Comparison of ENCODE assay signal across 8 mouse cellular contexts in the genomic region with DNA sequence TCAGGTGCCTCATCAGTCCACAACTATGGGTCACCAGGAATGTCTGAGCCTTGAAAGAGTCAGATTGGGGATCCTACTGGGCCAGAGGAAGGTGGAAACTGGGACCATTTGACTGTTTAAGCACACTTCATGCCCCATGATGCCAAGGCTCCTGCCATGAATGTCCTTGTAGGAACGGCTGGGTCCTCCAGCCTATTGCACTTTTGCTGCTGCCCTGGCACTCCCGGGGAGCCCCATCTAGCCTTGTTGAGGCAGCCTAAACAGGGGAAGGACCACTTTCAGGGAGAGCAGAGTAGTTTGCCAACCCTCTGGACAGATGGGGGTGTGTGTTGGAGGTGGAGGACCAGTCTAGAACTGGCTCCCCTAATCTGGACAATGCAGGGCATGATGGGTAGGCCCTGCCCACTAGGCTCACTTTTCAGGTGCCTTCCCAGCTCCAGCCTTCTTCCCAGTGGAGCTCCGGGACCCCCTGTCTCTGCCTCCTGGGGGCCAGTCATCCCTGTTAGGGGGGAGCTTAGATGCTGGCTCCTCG. TPM values are rescaled to one million over a fixed set of nuclear protein-coding genes. Genes with fewer than 3 reads are reported as not detected.
DNase-seq lines count a peak whose midpoint lies in the region; ATAC-seq and TF ChIP-seq lines count a peak whose summit lies in the region.

A gene (minus strand): TSS at position 482 of the 532 bp plus-strand sequence.

- no peak for ATAC-seq in forebrain, postnatal 0 days
- no peak for ATAC-seq in hindbrain, embryonic 11.5 days (ENCODE audit: low FRiP score)
- ATAC-seq in liver, embryonic 11.5 days (replicated peaks; ENCODE audit: low FRiP score), result no peak

- H3K4me3 ChIP-seq in forebrain, postnatal 0 days (ENCODE audit: low read depth, low read length), result no peak within 1 kb of the TSS
- no peak within 1 kb of the TSS for H3K4me3 ChIP-seq in hindbrain, embryonic 11.5 days (ENCODE audit: low read depth, low read length)
- no peak within 1 kb of the TSS for H3K4me3 ChIP-seq in liver, embryonic 11.5 days (ENCODE audit: low read depth, low read length)
- H3K4me3 ChIP-seq in olfactory bulb, adult 2 months (ENCODE audit: insufficient read depth, low read depth, low read length), result no peak within 1 kb of the TSS

- H3K27me3 ChIP-seq in forebrain, postnatal 0 days (ENCODE audit: insufficient read depth, low read length), result no peaks in the 10 kb centered on the region
- no peaks in the 10 kb centered on the region for H3K27me3 ChIP-seq in hindbrain, embryonic 11.5 days (ENCODE audit: control insufficient read depth, insufficient read depth, low read length)
- no peaks in the 10 kb centered on the region for H3K27me3 ChIP-seq in liver, embryonic 11.5 days (replicated peaks; ENCODE audit: control insufficient read depth, insufficient read depth, low read length)

- TF ChIP-seq POLR2A in olfactory bulb, adult 2 months (IDR thresholded peaks at IDR 0.05; ENCODE audit: insufficient read depth, low read depth, low read length), result no peak

- H3K4me2 ChIP-seq in forebrain, postnatal 0 days (ENCODE audit: low read depth), result no peak within 1 kb of the TSS
- no peak within 1 kb of the TSS for H3K4me2 ChIP-seq in hindbrain, embryonic 11.5 days (replicated peaks; ENCODE audit: low read depth, low read length)
- H3K4me2 ChIP-seq in liver, embryonic 11.5 days, result no peak within 1 kb of the TSS

- no peak for DNase-seq in layer of hippocampus, adult 18-20 months (ENCODE audit: low spot score in 2 of 2)
- DNase-seq in layer of hippocampus, adult 11-12 months (ENCODE audit: low spot score), result no peak
- DNase-seq in adrenal gland, adult 8-10 months, result no peak
- no peak for DNase-seq in forebrain, postnatal 0 days
- no peak for DNase-seq in hindbrain, embryonic 11.5 days (ENCODE audit: low spot score)
- no peak for DNase-seq in liver, embryonic 11.5 days (ENCODE audit: low spot score)
- no peak for DNase-seq in yolk sac, embryonic 10.5 days (ENCODE audit: low spot score)

- H3K4me1 ChIP-seq in forebrain, postnatal 0 days (ENCODE audit: insufficient read depth), result peaks cover 9% of the 10 kb centered on the region; the same call in 1 of the 2 replicates
- 0 out of 2 replicates have a peak, but pooled peaks cover 2% of the 10 kb centered on the region for H3K4me1 ChIP-seq in hindbrain, embryonic 11.5 days (replicated peaks; ENCODE audit: control insufficient read depth, insufficient read depth, low read length)
- H3K4me1 ChIP-seq in liver, embryonic 11.5 days (replicated peaks; ENCODE audit: control insufficient read depth, insufficient read depth, low read length), result peaks cover 16% of the 10 kb centered on the region
- H3K4me1 ChIP-seq in olfactory bulb, adult 2 months (ENCODE audit: control insufficient read depth, insufficient read depth, low read length), result peaks cover 5% of the 10 kb centered on the region

- H3K36me3 ChIP-seq in forebrain, postnatal 0 days (ENCODE audit: insufficient read depth), result peaks cover 67% of the 10 kb centered on the region
- peaks cover 21% of the 10 kb centered on the region for H3K36me3 ChIP-seq in hindbrain, embryonic 11.5 days (ENCODE audit: control insufficient read depth, insufficient read depth, low read length)
- peaks cover 42% of the 10 kb centered on the region for H3K36me3 ChIP-seq in liver, embryonic 11.5 days (ENCODE audit: control insufficient read depth, insufficient read depth, low read length)

- no peak within 1 kb of the TSS for H3K9ac ChIP-seq in forebrain, postnatal 0 days
- H3K9ac ChIP-seq in hindbrain, embryonic 11.5 days (ENCODE audit: low read depth, low read length), result no peak within 1 kb of the TSS
- no peak within 1 kb of the TSS for H3K9ac ChIP-seq in liver, embryonic 11.5 days (ENCODE audit: low read depth, low read length)

- 95% methylated on average over 4 of the region's 4 CpGs for WGBS in forebrain, postnatal 0 days
- 88% methylated on average over 4 of the region's 4 CpGs for WGBS in hindbrain, embryonic 11.5 days
- WGBS in liver, embryonic 11.5 days, result 88% methylated on average over 4 of the region's 4 CpGs
- WGBS in olfactory bulb, adult 2 months, result 90% methylated on average over 4 of the region's 4 CpGs

- no peaks in the 10 kb centered on the region for H3K9me3 ChIP-seq in forebrain, postnatal 0 days (ENCODE audit: low read length)
- H3K9me3 ChIP-seq in hindbrain, embryonic 11.5 days (ENCODE audit: control insufficient read depth, low read length), result no peaks in the 10 kb centered on the region
- no peaks in the 10 kb centered on the region for H3K9me3 ChIP-seq in liver, embryonic 11.5 days (ENCODE audit: control insufficient read depth, low read length)

- no peak within 1 kb of the TSS for H3K27ac ChIP-seq in forebrain, postnatal 0 days (ENCODE audit: low read depth, low read length)
- H3K27ac ChIP-seq in hindbrain, embryonic 11.5 days (ENCODE audit: low read depth, low read length), result no peak within 1 kb of the TSS
- no peak within 1 kb of the TSS for H3K27ac ChIP-seq in liver, embryonic 11.5 days (ENCODE audit: low read depth, low read length)
- no peak within 1 kb of the TSS for H3K27ac ChIP-seq in olfactory bulb, adult 2 months (ENCODE audit: insufficient read depth, low read depth, low read length)

- no peak for TF ChIP-seq CTCF in forebrain, postnatal 0 days (IDR thresholded peaks at IDR 0.05; ENCODE audit: low read depth)
- TF ChIP-seq CTCF in olfactory bulb, adult 2 months (IDR thresholded peaks at IDR 0.05; ENCODE audit: insufficient read depth, low read depth, low read length), result no peak

RNA-seq across cellular contexts. Expression of the gene that starts here (rescaled TPM):
- total RNA-seq in layer of hippocampus, adult 18-20 months (2021), result 10 to 100 TPM; 54.2 to 63.3 TPM
- 100 to 1,000 TPM in 3 of 4 experiments, 10 to 100 TPM in 1; 94.3 to 171 (median 118) TPM for total RNA-seq in adrenal gland, adult 8-10 months (2022)
- total RNA-seq in forebrain, postnatal 0 days (2014; rRNA removed), result 55.8 and 59.1 TPM in 2 replicates
- 42.7 and 43.0 TPM in 2 replicates for polyA plus RNA-seq in forebrain, postnatal 0 days (2015; fragmentation: Nextera tagmentation; extraction: Ambion mirVana)
- polyA plus RNA-seq in hindbrain, embryonic 11.5 days (2014; fragmentation: Nextera tagmentation; extraction: Ambion mirVana), result 54.1 and 57.7 TPM in 2 replicates
- 44.5 and 51.2 TPM in 2 replicates for polyA plus RNA-seq in liver, embryonic 11.5 days (2014; fragmentation: Nextera tagmentation; extraction: Ambion mirVana)
- not detected in 2 replicates for polyA plus RNA-seq in olfactory bulb, adult 2 months (2012; ENCODE audit: insufficient read depth, insufficient read length, low replicate concordance, missing spikeins)
